Mouse (Mus musculus): Measurements from ENCODE around the gene Ccdc17. TPM values are rescaled to one million over a fixed set of nuclear protein-coding genes. Genes with fewer than 3 reads are reported as not detected.

Ccdc17 gene
- polyA plus RNA-seq, 1 experiment from 2014 or later, result 2.4 TPM

- H3K9ac ChIP-seq (ENCODE audit: low read length), result no peak overlapping the region
- H3K27ac ChIP-seq (ENCODE audit: low read depth, low read length), result no peak overlapping the region
- H3K4me1 ChIP-seq (ENCODE audit: control insufficient read depth, insufficient read depth, low read length), result peaks cover 7% of the 10 kb centered on the region; the same call in 1 of the 2 replicates
- no peak overlapping the region for H3K4me2 ChIP-seq (ENCODE audit: low read depth)
- no peaks in the 10 kb centered on the region for H3K27me3 ChIP-seq (ENCODE audit: control insufficient read depth, insufficient read depth, low read length)
- H3K36me3 ChIP-seq (ENCODE audit: control insufficient read depth, insufficient read depth, low read length), result peaks cover 10% of the 10 kb centered on the region
- no peak for ATAC-seq (ENCODE audit: insufficient read depth, low FRiP score, low TSS enrichment)
- no peak for DNase-seq (ENCODE audit: low spot score)
- H3K9me3 ChIP-seq (ENCODE audit: control insufficient read depth, low read length), result no peaks in the 10 kb centered on the region
- no peak overlapping the region for H3K4me3 ChIP-seq (ENCODE audit: low read depth, low read length)
- WGBS, result 80% methylated on average over 8 of the region's 8 CpGs
These were observed 661 bp upstream of the Ccdc17 start for GRCm38 (mm10) chr4:116595793-116596192.

GRCm38 (mm10) chr4:116596978-116597881 lies 776 bp downstream of the Ccdc17 start:
- peaks cover 14% of the 10 kb centered on the region for H3K36me3 ChIP-seq (ENCODE audit: control insufficient read depth, insufficient read depth, low read length)
- ATAC-seq (ENCODE audit: insufficient read depth, low FRiP score, low TSS enrichment), result peak; percentile 93

GRCm38 (mm10) chr4:116612621-116613020 lies 16.2 kb downstream of the Ccdc17 start:
- Histone ChIP-seq H3K4me1 (ENCODE audit: control insufficient read depth, insufficient read depth, low read length) (no peaks in the 10 kb centered on the region), H3K9ac (ENCODE audit: low read length) (no peak overlapping the region), H3K27ac (ENCODE audit: low read depth, low read length) (no peak overlapping the region), H3K9me3 (ENCODE audit: control insufficient read depth, low read length) (no peaks in the 10 kb centered on the region), H3K4me2 (ENCODE audit: low read depth) (no peak overlapping the region), H3K27me3 (ENCODE audit: control insufficient read depth, insufficient read depth, low read length) (no peaks in the 10 kb centered on the region), H3K4me3 (ENCODE audit: low read depth, low read length) (no peak overlapping the region), H3K36me3 (ENCODE audit: control insufficient read depth, insufficient read depth, low read length) (peaks cover 16% of the 10 kb centered on the region)
- DNase-seq (ENCODE audit: low spot score), result no peak
- WGBS, result 98% methylated on average over 2 of the region's 2 CpGs
- no peak for ATAC-seq (ENCODE audit: insufficient read depth, low FRiP score, low TSS enrichment)

More at GRCm38 (mm10) chr4:116596978-116597881, 776 bp downstream of the Ccdc17 start:
- Histone ChIP-seq H3K27ac (ENCODE audit: low read depth, low read length) (peak overlapping the region; percentile 73), H3K9ac (ENCODE audit: low read length) (peak overlapping the region; percentile 70), H3K4me1 (ENCODE audit: control insufficient read depth, insufficient read depth, low read length) (peaks cover 7% of the 10 kb centered on the region; the same call in 1 of the 2 replicates), H3K4me3 (ENCODE audit: low read depth, low read length) (peak overlapping the region; percentile 48), H3K4me2 (ENCODE audit: low read depth) (peak overlapping the region; percentile 93), H3K27me3 (ENCODE audit: control insufficient read depth, insufficient read depth, low read length) (no peaks in the 10 kb centered on the region), H3K9me3 (ENCODE audit: control insufficient read depth, low read length) (no peaks in the 10 kb centered on the region)
- under 1% methylated on average over 50 of the region's 50 CpGs for WGBS
- DNase-seq (ENCODE audit: low spot score), result peak; percentile 90

GRCm38 (mm10) chr4:116615237-116615636 lies 18.8 kb downstream of the Ccdc17 start:
- peaks cover 13% of the 10 kb centered on the region for H3K36me3 ChIP-seq (ENCODE audit: control insufficient read depth, insufficient read depth, low read length)
- no peak overlapping the region for H3K9ac ChIP-seq (ENCODE audit: low read length)
- no peak for ATAC-seq (ENCODE audit: insufficient read depth, low FRiP score, low TSS enrichment)
- WGBS, result 96% methylated on average over 2 of the region's 2 CpGs
- H3K4me3 ChIP-seq (ENCODE audit: low read depth, low read length), result no peak overlapping the region
- no peak for DNase-seq (ENCODE audit: low spot score)
- H3K27ac ChIP-seq (ENCODE audit: low read depth, low read length), result no peak overlapping the region
- H3K4me1 ChIP-seq (ENCODE audit: control insufficient read depth, insufficient read depth, low read length), result no peaks in the 10 kb centered on the region
- no peaks in the 10 kb centered on the region for H3K27me3 ChIP-seq (ENCODE audit: control insufficient read depth, insufficient read depth, low read length)
- H3K9me3 ChIP-seq (ENCODE audit: control insufficient read depth, low read length), result no peaks in the 10 kb centered on the region
- no peak overlapping the region for H3K4me2 ChIP-seq (ENCODE audit: low read depth)

- Histone ChIP-seq H3K4me3 (ENCODE audit: low read depth, low read length) (no peak overlapping the region), H3K27ac (ENCODE audit: low read depth, low read length) (no peak overlapping the region), H3K4me1 (ENCODE audit: control insufficient read depth, insufficient read depth, low read length) (peaks cover 5% of the 10 kb centered on the region; the same call in 1 of the 2 replicates), H3K4me2 (ENCODE audit: low read depth) (0 out of 2 replicates have a peak overlapping the region, but pooled peaks have one; percentile 16), H3K9me3 (ENCODE audit: control insufficient read depth, low read length) (no peaks in the 10 kb centered on the region), H3K9ac (ENCODE audit: low read length) (no peak overlapping the region), H3K27me3 (ENCODE audit: control insufficient read depth, insufficient read depth, low read length) (no peaks in the 10 kb centered on the region), H3K36me3 (ENCODE audit: control insufficient read depth, insufficient read depth, low read length) (peaks cover 7% of the 10 kb centered on the region)
- 93% methylated on average over 4 of the region's 4 CpGs for WGBS
- ATAC-seq (ENCODE audit: insufficient read depth, low FRiP score, low TSS enrichment) (no peak), DNase-seq (ENCODE audit: low spot score) (no peak)
These were observed 28.4 kb downstream of the Ccdc17 start for GRCm38 (mm10) chr4:116624831-116625230.

GRCm38 (mm10) chr4:116626658-116627358 lies 30.4 kb downstream of the Ccdc17 start:
- Histone ChIP-seq H3K36me3 (ENCODE audit: control insufficient read depth, insufficient read depth, low read length) (peaks cover 2% of the 10 kb centered on the region), H3K4me3 (ENCODE audit: low read depth, low read length) (peak overlapping the region; percentile 95), H3K4me2 (ENCODE audit: low read depth) (peak overlapping the region; percentile 58), H3K27me3 (ENCODE audit: control insufficient read depth, insufficient read depth, low read length) (no peaks in the 10 kb centered on the region), H3K27ac (ENCODE audit: low read depth, low read length) (peak overlapping the region; percentile 84), H3K9ac (ENCODE audit: low read length) (peak overlapping the region; percentile 97), H3K9me3 (ENCODE audit: control insufficient read depth, low read length) (no peaks in the 10 kb centered on the region), H3K4me1 (ENCODE audit: control insufficient read depth, insufficient read depth, low read length) (peaks cover 5% of the 10 kb centered on the region; the same call in 1 of the 2 replicates)
- DNase-seq (ENCODE audit: low spot score), result peak; percentile 95
- under 1% methylated on average over 50 of the region's 53 CpGs for WGBS
- ATAC-seq (ENCODE audit: insufficient read depth, low FRiP score, low TSS enrichment), result peak; percentile 82

- ATAC-seq (ENCODE audit: insufficient read depth, low FRiP score, low TSS enrichment), result peak; percentile 94
- 0% methylated on average over 13 of the region's 13 CpGs for WGBS
These were observed 30.9 kb downstream of the Ccdc17 start for GRCm38 (mm10) chr4:116627359-116627716.

GRCm38 (mm10) chr4:116627722-116628662 lies 31.5 kb downstream of the Ccdc17 start, which contains the start of gene Nasp:
TSS of gene Nasp (minus strand) at chr4:116627941.
- Histone ChIP-seq H3K27ac (ENCODE audit: low read depth, low read length) (peak within 1 kb of the TSS; percentile 84), H3K9ac (ENCODE audit: low read length) (peak within 1 kb of the TSS; percentile 97), H3K27me3 (ENCODE audit: control insufficient read depth, insufficient read depth, low read length) (no peaks in the 10 kb centered on the region), H3K4me3 (ENCODE audit: low read depth, low read length) (peak within 1 kb of the TSS; percentile 95), H3K4me1 (ENCODE audit: control insufficient read depth, insufficient read depth, low read length) (peaks cover 5% of the 10 kb centered on the region; the same call in 1 of the 2 replicates), H3K9me3 (ENCODE audit: control insufficient read depth, low read length) (no peaks in the 10 kb centered on the region), H3K4me2 (ENCODE audit: low read depth) (peak within 1 kb of the TSS; percentile 36), H3K36me3 (ENCODE audit: control insufficient read depth, insufficient read depth, low read length) (peaks cover 2% of the 10 kb centered on the region)
- DNase-seq (ENCODE audit: low spot score), result peak; percentile 84
- peak; percentile 88 for ATAC-seq (ENCODE audit: insufficient read depth, low FRiP score, low TSS enrichment)
- WGBS, result 8% methylated on average over 23 of the region's 23 CpGs

More at GRCm38 (mm10) chr4:116627359-116627716, 30.9 kb downstream of the Ccdc17 start:
- H3K4me3 ChIP-seq (ENCODE audit: low read depth, low read length), result peak overlapping the region; percentile 95
- no peaks in the 10 kb centered on the region for H3K27me3 ChIP-seq (ENCODE audit: control insufficient read depth, insufficient read depth, low read length)
- peak; percentile 92 for DNase-seq (ENCODE audit: low spot score)
- peak overlapping the region; percentile 36 for H3K4me2 ChIP-seq (ENCODE audit: low read depth)
- H3K9me3 ChIP-seq (ENCODE audit: control insufficient read depth, low read length), result no peaks in the 10 kb centered on the region
- H3K36me3 ChIP-seq (ENCODE audit: control insufficient read depth, insufficient read depth, low read length), result peaks cover 2% of the 10 kb centered on the region
- H3K27ac ChIP-seq (ENCODE audit: low read depth, low read length), result peak overlapping the region; percentile 84
- H3K4me1 ChIP-seq (ENCODE audit: control insufficient read depth, insufficient read depth, low read length), result peaks cover 5% of the 10 kb centered on the region; the same call in 1 of the 2 replicates
- H3K9ac ChIP-seq (ENCODE audit: low read length), result peak overlapping the region; percentile 97
